Mouse (Mus musculus): ENCODE results near the gene Setd5.
A peak's percentile ranks its signal among the peaks of the same experiment; 100 is the strongest.

The Setd5 gene

DNA sequence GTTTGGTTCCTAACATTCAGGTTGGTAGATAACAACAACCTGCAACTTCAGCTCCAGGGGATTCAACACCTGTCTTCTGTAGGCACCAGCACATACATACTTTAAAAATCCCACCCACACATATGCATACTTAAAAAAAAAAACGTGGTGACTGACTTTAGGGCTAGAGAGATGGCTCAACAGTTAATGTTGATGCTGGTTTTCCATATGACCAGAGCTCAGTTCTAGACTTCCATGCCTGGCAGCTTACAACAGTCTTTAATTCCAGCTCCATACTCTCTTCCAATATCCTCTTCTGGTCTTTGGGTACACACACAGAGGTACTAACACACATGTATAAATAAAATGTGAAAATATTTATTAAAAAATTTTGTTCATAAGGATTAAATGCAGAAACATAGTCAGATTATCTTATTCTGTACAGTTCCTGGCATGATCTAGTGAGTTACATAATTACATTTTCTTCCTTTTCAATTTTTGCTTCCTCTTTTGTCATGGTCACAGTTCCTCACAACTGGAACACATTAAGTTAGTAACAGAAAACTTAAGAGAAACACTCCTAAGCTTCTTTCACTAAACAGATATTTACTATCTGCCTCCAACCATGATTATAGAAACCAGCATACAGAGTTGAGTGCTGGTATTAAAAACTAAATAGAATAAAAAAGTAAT is 16.1 kb upstream of the Setd5 start:
- DNase-seq: no peak

DNA sequence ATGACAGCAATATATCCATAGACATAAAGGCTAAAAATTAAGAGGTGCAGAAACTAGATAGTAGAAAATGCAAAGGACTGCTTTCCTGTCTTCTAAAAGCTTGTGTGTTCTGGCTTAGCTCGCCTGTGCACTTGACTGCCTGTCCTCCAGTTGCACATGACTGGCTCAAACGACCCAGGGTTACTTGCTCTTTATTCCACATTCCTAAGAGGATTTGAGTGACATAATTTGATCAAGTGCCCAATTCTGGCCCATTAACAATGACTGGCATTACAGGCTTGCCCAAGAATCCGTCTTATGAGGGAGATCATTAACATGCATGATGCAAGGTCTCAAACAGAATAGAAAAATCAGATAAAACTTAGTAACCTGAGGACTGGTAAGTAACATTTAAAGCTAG is 14.9 kb upstream of the Setd5 start:
- peak; percentile 27 to 41 for DNase-seq

DNA sequence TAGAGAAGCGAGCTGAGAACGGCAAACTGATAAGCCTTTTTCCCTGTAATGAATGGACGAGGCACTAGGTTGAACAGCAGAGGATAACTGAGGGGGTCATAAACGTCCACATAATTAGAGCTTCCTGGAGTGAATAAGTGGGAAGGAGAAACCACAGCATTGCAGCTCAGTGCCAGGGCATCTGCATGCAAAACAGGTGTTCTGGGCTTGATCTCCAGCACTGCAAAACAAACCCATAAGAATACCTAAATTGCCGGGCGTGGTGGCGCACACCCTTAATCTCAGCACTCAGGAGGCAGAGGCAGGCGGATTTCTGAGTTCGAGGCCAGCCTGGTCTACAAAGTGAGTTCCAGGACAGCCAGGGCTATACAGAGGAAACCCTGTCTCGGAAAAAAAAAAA is 13.8 kb upstream of the Setd5 start:
- no peak for DNase-seq

DNA sequence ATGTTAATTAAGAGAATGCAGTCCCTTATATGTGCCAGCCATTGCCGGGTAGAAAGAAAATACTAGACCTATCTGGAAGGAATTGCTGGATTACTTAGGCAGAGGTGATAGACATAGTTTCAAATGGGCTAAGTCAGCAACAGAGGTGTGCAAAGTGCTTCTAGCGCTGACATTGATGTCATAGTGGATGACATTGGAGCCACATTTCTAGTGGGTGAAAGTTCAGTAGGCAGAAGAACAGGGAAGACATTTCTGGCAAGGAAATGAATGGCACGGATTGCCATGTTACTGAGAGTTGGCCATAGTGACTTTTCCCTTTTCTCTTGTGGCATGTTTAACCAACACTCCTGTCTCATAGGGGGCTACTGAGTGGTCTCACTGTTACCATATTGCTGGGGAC is 12.0 kb upstream of the Setd5 start:
- DNase-seq: no peak

DNA sequence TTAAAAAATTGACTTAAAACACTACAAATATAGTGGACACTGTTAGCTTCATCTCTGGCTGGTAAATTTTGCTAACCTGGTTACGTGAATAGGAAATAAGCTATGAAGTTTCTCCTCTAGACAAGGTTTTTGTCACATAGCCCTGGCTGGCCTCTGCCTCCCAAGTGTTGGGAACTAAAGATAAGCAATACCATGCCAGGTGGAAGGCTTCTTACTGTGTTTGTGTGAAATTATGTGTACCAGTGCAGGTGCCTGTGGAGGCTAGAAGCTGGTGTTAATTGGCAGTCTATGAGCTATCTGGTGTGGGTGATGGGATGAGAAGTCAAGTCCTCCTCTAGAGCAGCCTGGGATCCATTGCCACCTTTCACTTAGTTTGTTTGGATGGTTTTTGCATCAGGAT is 8.0 kb upstream of the Setd5 start:
- no peak for DNase-seq

DNA sequence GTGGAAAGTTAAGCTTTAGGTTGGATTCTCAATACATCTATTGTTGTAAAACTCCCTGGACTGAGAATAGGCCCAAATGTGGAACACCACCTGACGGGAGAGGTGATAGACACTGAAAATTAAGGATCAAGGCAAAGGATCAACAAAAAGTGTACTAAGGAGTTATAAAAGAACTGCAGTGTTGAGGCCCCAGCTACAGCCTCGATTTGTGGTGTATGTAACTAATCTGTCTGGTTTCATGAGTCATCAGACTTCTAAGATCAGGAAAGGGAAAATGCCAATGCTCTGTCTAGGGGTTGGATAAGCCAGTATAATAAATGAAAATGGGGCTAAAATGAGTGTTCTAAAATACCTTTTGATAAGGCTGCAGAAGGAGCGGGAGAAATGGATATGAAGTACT is 1.9 kb upstream of the Setd5 start:
- no peak for DNase-seq

DNA sequence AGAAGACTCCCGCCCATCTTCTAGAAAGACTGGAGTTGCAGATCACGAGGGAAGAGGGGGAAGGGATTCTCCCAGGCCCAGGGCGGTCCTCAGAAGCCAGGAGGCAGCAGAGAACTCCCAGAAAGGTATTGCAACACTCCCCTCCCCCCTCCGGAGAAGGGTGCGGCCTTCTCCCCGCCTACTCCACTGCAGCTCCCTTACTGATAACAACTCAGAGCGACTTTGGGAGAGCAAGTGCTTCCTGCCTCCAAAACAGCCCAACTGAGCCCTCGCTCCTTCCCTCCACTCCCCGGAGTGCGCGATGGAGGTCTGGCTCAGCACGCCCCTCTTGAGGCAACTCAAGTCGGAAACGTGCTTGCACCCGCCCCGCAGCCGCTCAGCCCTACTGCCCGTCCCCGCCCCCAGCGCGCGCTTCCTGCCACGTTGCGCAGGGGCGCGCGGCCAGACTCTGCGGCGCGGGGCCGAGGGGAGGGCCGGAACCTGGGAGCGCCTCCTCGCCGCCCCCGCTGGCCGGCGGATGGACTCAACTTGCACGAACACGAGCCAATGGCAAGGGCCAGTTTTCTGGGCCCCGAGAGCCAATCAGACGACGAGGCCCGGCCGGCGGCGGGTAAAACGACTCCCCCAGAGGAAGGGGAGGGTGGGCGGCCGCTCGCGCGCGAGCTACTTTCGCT is 1.0 kb upstream of the Setd5 start:
- DNase-seq: peak; percentile 97 to 99

DNA sequence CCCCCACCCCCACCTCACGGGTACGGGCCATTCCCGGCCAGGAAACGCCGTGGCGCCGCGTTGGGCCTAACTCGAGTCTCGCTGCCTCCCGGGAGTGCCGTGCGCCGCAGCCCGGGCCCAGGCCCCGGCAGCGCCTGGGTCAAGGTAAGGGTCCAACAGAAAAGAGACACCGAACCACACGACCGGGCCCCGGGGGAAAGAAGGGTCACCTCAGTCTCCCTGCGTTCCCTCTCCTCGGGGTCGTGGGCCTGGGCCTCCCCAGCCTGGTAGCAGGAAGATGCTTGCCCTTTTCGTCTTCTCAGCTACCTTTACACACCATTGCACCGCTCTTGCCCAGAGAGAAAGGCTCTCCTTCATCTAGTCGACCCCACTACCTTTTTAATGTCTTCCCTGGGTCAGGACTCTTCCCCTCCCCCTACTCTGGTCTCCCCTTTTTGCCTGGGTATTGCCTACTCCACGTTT is 435 bp downstream of the Setd5 start:
- DNase-seq: no peak

DNA sequence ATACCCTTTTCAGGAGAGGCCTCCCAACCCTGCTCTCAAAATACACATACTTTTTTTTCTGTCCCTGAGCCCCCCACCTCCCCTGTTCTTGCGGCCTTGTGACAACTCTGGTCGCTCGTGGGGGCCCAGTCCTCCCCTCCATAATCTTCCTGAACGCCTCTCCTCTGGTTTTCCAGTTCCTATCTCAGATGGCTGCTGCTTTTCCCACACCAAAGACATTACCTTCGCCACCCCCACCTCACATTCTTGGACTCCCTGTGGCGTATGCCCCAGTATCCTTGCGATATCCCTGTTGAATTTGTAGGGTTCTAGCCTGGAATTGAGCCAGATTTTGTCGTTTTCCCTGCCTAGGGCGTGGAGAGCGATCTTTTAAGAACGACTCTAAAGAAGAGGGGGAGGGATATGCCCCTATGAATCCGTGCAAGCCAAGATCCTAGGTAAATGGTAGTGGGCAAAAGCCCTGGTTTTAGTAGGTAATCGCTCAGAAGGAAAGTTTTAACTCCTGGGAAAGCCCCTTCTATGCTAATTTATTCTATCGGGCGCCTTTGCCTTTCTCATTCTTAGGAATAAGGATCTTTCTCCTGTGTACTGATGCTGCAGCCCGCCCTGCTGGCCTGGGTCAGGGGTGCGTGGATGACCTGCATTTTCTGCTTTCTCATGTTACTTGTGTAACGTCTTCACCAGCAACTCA is 1.0 kb downstream of the Setd5 start:
- DNase-seq: peak; percentile 39 to 48

DNA sequence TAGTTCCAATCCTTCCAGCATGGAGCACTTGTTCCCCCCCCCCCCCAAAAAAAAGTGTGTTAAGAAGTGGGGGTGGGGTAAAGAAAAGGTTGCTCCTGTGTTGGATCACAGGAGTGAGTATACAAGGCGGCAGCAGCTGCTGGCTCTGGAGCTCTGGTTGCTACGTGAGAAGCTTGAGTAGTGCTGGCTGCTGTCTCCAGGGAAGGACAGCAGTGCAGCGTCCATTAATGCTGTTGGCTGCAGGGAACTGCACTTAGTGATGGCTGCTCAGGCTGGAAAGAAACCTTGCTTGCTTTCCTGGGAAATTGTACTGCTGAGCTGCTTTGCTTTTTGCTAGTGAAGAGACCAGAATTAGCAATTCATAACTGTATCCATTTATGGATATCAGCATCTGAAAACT is 2.3 kb downstream of the Setd5 start:
- peak; percentile 21 to 33 for DNase-seq

DNA sequence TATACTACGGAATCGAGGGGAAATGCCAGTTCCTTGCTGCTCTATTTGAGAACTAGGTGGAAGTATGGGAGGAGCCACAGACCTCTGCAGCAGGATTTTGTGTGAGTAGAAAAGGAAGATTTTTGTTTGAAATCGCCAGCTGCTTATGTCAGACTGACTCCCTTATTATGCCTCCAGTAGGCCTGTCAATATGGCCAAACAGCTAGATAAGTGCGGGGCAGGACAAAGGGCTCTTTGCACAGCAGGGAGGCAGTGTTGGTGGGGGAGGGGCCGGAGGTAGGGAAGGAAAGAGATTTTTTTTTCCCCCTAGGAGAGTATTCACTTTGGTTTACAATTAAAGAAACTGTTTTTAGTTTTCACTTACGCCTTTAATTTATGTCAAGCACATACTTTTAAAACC is 5.1 kb downstream of the Setd5 start:
- DNase-seq: peak in 1 of 2 experiments; percentile 14

DNA sequence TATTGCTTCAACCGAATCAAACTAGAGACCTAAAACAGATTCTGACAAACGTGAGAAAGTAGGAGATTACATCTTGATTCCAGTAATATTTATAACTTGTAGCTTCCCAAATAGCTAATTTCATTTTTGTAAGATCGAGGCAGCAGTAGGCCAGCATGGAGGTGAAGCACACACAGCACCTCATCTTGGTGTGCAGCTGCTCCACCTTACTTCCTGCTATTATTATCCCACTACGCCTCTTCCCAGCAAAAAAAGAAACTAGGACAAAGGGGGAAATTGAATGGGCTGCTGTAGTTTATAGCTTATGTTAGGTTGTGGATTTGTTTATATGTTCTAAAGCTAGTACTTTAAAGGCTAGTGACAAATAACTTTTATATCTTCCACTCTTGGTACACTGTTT is 7.4 kb downstream of the Setd5 start:
- DNase-seq: no peak

DNA sequence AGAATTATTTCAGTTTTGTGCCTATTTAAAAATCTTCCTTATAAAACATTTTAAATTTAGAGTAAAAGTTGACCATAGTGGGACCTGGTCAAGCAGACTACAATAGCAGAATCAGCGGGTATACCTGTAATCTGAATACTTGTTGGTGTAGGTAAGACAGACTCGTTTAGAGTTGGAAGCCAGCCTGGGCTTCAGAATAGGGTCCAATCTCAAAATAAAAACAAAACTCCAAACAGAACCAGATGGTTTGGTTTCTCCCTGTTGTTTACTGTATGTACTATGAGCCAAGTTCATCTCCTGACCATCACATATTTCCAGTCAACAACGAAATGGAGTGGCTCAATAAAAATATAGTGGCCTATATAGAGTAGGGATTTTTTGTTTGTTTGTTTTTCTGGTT is 16.0 kb downstream of the Setd5 start:
- no peak for DNase-seq

DNA sequence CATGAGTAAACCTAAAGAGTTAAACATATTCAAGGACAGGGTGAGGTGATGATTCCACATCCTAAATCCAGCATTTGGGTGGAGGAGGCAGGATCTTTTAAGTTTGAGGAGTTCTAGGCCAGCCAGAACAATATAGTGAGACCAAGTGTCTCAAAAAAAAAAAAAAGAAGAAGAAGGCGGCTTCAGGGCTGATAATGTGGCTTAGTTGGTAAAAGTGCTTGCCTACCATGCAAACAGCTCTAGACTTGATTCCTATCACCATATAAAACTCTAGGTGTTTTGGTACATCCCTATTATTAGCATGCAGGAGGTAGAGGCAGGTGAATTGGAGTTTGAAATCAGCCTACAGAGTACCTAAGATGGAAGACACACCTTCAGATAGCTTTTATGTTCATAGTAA is 18.4 kb downstream of the Setd5 start:
- no peak for DNase-seq

DNA sequence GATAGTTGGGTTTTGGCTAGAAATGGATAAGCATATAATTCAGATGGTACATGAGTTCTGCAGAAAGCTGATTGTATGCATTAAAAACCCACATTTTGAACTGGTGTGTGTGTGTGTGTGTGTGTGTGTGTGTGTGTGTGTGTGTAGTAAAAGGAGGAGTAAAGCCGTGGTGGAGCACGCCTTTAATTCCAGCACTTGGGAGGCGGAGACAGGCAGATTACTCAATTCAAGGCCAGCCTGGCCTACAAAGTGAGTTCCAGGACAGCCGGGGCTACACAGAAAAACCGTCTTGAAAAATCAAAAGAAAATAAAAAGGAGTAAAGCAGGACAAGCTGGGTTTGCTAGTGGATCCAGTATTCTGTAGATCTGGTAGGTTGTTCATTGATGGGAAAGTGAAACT is 20.5 kb downstream of the Setd5 start:
- DNase-seq: no peak

DNA sequence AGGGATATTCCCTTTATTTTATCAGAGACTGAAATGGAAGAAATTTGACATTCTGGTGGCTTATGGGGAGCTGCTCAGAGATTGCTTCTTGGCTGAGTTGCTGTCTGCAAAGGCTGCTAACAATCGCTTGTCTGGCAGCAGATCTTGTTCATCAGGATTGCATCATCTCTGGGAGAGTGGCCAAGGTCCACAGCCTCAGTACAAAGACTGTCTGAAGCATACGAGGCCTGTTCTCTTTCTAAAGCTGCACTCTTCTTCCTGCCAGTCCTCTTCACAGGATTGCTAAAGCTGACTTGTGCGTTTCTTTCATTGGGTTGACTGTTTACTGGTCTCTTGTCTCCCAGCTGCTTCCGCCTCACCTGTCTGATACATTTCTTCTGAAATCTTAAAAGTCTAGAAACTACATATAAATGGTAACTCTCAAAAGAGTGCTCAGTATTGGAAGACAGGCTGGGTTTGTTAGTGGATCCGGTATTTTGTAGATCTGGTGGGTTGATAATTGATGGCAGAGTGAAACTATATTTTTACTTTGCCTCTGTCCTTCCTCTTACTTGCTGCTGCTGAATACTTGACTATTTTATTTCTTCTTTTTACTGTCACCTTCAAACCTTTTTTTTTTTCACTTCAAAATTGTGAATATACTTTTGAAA is 22.6 kb downstream of the Setd5 start:
- peak; percentile 90 to 91 for DNase-seq

DNA sequence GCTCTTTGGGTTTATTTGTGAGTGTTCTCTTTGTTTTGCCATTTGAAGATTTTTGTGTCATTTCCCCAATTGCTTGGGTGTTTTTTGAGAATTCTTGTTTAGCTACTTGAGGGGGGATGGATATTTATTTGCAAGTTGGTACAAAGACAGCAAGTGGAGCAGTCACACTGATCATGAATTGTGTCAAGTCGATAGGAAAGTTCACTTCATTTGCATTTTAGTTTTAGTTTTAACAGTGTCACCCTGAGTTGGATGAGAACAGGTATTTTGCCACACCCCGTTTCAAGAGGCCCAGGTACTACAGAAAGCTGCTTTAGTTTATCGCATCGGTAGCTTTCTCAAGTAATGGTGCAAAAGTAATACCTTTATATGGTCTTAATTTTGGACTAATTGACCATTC is 25.4 kb downstream of the Setd5 start:
- no peak for DNase-seq

DNA sequence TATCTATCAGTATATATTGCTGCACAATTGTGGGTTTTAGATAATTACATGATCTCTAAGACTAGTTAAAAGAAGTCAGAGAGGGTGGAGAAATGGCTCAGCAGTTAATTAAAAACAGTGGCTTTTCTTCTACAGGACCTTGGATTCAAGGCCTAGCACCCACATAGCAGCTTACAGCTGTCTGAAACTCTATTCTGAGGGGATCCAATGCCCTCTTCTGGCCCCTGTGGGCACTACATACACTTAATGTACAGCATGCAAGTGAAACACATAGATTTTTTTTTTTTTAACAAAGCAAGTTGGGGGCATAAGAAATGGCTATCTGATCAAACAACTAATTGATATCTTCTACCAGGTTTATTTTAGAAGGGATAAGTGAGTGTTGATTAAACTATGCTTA is 26.6 kb downstream of the Setd5 start:
- DNase-seq: peak; percentile 39 to 78

DNA sequence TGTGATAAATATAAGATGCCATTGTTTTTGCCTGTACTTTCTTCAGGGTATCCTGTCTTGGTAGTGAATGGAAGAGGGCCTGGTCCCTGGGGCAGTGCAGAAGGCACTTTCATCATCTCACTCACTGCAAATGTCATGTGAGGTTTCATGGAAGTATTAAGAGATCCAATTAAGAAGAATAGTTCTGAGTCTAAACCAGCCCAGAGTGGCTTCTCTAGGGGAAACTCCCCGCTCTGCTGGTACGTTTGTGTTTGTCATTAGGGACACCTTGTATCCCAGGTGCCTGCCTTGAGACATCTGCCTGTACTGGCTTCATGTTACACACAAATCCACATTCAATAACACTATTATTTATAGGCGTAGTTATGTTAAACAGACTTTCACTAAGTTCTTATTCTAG is 32.2 kb downstream of the Setd5 start:
- no peak for DNase-seq

DNA sequence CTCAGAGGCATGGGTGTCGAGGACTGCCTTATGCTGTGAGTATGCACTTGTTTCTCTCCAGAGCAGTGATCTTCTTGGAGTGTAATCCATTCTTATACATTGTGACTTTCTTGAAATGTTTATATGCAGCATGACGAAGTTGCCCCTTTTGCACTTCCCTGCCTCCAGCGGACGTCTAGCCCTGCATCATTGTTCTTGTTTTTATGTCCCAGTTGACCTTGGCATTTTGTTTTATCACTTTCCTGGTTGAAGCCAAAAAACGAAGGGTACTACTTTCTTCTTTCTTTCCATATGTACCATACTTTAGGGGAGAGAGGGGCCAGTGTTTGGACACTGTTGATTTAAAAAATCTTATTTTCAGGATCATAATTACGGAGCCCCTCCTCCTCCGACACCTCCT is 32.8 kb downstream of the Setd5 start:
- no peak for DNase-seq

DNA sequence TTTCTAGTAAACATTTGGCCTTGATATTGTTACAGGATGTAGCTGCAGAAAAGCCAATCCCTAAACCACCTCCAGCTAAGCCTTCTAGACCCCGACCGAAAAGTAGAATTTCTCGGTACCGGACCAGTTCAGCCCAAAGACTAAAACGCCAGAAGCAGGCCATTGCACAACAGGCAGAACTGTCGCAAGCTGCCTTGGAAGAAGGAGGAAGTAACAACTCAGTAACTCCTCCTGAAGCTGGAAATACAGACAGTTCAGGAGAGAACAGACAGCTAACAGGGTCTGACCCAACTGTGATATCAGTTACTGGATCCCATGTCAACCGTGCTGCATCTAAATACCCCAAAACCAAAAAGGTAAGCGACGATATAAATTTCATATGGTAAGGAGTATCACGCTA is 43.6 kb downstream of the Setd5 start:
- peak in 1 of 2 experiments; percentile 29 for DNase-seq

DNA sequence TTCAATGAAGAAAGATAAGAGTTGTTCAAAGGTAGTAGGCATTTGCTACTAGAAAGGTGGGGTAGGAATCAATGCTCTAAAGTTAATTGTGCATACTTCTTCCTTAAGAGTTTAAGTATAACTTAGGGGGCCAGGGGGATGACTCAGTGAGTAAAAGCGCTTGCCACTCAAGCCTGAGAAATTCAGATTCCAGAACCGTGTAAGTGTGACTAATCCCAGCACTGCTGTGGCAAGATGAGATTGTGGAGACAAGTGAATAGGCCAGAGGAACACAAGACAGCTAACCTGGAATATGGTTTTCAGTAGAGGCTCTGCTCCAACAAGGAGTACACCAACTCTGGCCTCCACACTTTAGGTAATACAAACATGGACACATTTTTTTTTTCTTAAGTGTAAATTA is 56.2 kb downstream of the Setd5 start:
- no peak for DNase-seq

DNA sequence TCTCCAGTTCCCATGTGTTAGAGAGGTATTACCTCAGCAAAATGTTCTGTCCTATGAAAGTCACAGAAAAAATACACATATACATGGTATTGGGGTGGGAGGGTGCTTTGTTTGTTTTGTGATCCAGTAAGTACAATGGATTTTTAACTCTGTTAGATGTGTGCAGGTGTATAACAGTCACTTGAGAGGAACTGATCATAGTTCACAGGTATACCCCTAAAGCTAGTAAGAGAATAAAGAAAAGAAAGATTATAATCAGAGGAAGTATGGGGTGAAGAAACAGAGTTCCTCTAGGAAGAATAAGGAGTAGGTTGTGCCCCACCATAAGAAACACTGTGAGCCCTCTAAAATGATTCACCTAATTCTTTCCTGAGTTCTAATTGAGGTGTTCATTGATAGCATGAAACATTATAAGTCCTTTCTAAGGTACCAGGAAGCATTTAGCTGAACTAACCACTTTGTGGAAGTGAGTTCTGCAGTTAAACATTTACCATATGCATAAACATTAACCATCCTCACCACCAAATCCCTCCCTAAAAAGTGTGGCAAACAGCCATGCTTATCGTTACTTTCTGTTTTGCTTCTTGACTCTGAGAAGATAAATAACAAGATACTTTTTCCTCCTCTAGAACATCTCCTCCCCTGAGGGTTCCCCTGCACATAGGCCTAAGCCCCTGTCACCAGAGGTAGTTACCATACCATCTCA is 64.4 kb downstream of the Setd5 start:
- no peak for DNase-seq
